Comparison of ENCODE assay signal across 24 mouse cellular contexts in the genomic region with DNA sequence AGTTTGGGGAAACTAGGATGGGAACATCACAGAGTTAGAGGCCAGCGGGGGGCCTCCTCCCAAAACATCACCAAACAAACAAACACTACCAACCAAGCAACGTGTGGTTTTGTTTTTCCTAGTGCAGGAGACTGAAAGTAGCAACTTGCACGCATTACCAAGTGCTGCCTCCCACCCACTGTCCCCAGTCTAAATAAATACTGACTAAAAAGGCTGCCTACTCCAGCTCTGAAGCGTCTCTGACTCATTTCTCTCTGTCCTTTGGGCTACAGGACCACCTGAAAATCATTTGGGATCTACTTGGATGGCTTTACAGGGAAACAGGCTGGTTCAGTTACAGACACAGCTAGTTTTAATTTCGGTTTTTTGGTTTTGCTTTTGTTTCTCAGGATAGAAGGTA. TPM values are rescaled to one million over a fixed set of nuclear protein-coding genes. Genes with fewer than 3 reads are reported as not detected.
DNase-seq lines count a peak whose midpoint lies in the region; TF ChIP-seq lines count a peak whose summit lies in the region.
"Had no signal": no experiment of that assay in that cellular context is flagged by ENCODE, and none has a peak within 500 bp of the region (broad histone marks: within the 10 kb centered on the region; RNA-seq: fewer than 3 reads in every experiment).

No protein-coding gene starts in this region.

- in situ Hi-C loops in ES-E14 (cut with MboI; ENCODE audit: low sequenced_read_pairs in 2 of 2, unreplicated experiment in 2 of 2) = no loop called here

- peak; percentile 18 for DNase-seq in right cerebral cortex, adult 18-20 months
- DNase-seq in right cerebral cortex, postnatal 14 days = no peak
- DNase-seq in ES-E14 (ENCODE audit: low read depth, low spot score) = no peak
- no peak for DNase-seq in urinary bladder, postnatal 36 days (ENCODE audit: low spot score in 2 of 2)
- DNase-seq in cerebellum, postnatal 14 days = no peak
- no peak for DNase-seq in cerebellum, adult 11 months
- DNase-seq: cerebellum, adult 9-10 months; gastrocnemius, postnatal 25 days; kidney, adult 2 months; layer of hippocampus, adult 9-11 months; right cerebral cortex, postnatal 25 days; thymus, postnatal 14 days had no signal

- no peak for TF ChIP-seq POLR2A in embryonic fibroblast, embryonic 13.5 days (IDR thresholded peaks at IDR 0.05; ENCODE audit: low read depth, low read length)

- H3K9ac ChIP-seq in ES-E14 (ENCODE audit: insufficient read depth, low read depth, low read length, poor library complexity, severe bottlenecking) = no peak overlapping the region
- H3K9ac ChIP-seq: heart, embryonic 15.5 days; intestine, embryonic 15.5 days; limb, embryonic 12.5 days; liver, embryonic 15.5 days; lung, embryonic 15.5 days; neural tube, embryonic 12.5 days; stomach, embryonic 15.5 days had no signal

- TF ChIP-seq CTCF in embryonic fibroblast, embryonic 13.5 days (IDR thresholded peaks at IDR 0.05; ENCODE audit: borderline replicate concordance, insufficient read depth, low read length) = no peak

- peaks cover 20 to 35% of the 10 kb centered on the region in 2 experiments for H3K4me1 ChIP-seq in ES-E14 (ENCODE audit: control insufficient read depth in 2 of 2, insufficient read depth in 2 of 2, low read length in 2 of 2, poor library complexity in 1 of 2)
- peaks cover 4% of the 10 kb centered on the region; the same call in 1 of the 2 replicates for H3K4me1 ChIP-seq in embryonic fibroblast, embryonic 13.5 days (ENCODE audit: control insufficient read depth, insufficient read depth, low read length)
- H3K4me1 ChIP-seq: intestine, embryonic 15.5 days; lung, embryonic 15.5 days; neural tube, embryonic 12.5 days; stomach, embryonic 15.5 days had no signal

- no peaks in the 10 kb centered on the region for H3K9me3 ChIP-seq in ES-E14 (ENCODE audit: control insufficient read depth, insufficient read depth, low read depth, low read length)
- H3K9me3 ChIP-seq: heart, embryonic 10.5 days; heart, embryonic 15.5 days; intestine, embryonic 15.5 days; limb, embryonic 12.5 days; liver, embryonic 15.5 days; lung, embryonic 15.5 days; neural tube, embryonic 12.5 days; stomach, embryonic 15.5 days had no signal

- peaks cover 7% of the 10 kb centered on the region; the same call in 1 of the 2 replicates for H3K36me3 ChIP-seq in ES-E14 (ENCODE audit: control insufficient read depth, insufficient read depth, low read length, poor library complexity, severe bottlenecking)
- H3K36me3 ChIP-seq: heart, embryonic 15.5 days; intestine, embryonic 15.5 days; lung, embryonic 15.5 days had no signal

- peak overlapping the region; percentile 63; the same call in 1 of the 2 replicates for H3K27ac ChIP-seq in ES-E14 (ENCODE audit: insufficient read depth, low read depth, low read length, poor library complexity, severe bottlenecking)
- H3K27ac ChIP-seq in embryonic fibroblast, embryonic 13.5 days (ENCODE audit: insufficient read depth, low read length) = peak overlapping the region; percentile 52
- H3K27ac ChIP-seq: heart, embryonic 10.5 days; heart, embryonic 15.5 days; hindbrain, postnatal 0 days; intestine, embryonic 15.5 days; kidney, postnatal 0 days; left cerebral cortex, adult 2 months; liver, embryonic 15.5 days; lung, embryonic 15.5 days; neural tube, embryonic 12.5 days; stomach, embryonic 15.5 days had no signal

- H3K4me3 ChIP-seq in ES-E14 (ENCODE audit: insufficient read depth in 1 of 2, low read depth in 1 of 2, low read length in 2 of 2, poor library complexity in 1 of 2, severe bottlenecking in 1 of 2) = no peak overlapping the region
- no peak overlapping the region for H3K4me3 ChIP-seq in embryonic fibroblast, embryonic 13.5 days (ENCODE audit: insufficient read depth, low read length)
- H3K4me3 ChIP-seq: heart, embryonic 10.5 days; heart, embryonic 15.5 days; intestine, embryonic 15.5 days; left cerebral cortex, adult 2 months; limb, embryonic 12.5 days; liver, embryonic 15.5 days; lung, embryonic 15.5 days; neural tube, embryonic 12.5 days; stomach, embryonic 15.5 days had no signal

TF ChIP-seq in ES-E14, 5 proteins besides CTCF, POLR2A, EP300 and RAD21:
- no peak for TF ChIP-seq MAFK (IDR thresholded peaks at IDR 0.05; ENCODE audit: insufficient read depth, low read depth, low read length)
- no peak for TF ChIP-seq CHD2 (IDR thresholded peaks at IDR 0.05; ENCODE audit: low read depth, low read length)
- TF ChIP-seq ZNF384 (IDR thresholded peaks at IDR 0.05; ENCODE audit: low read depth, low read length) = no peak
- TF ChIP-seq ZC3H11A (IDR thresholded peaks at IDR 0.05; ENCODE audit: borderline replicate concordance, low read depth, low read length) = no peak
- TF ChIP-seq HCFC1 (IDR thresholded peaks at IDR 0.05; ENCODE audit: borderline replicate concordance, insufficient read depth, low read length) = no peak

RNA-seq across cellular contexts. Expression of a gene that starts 23.8 kb away (rescaled TPM):
- total RNA-seq in ES-E14 (2012; rRNA removed) = 112 and 255 TPM in 2 replicates
- 51.0 and 61.1 TPM in 2 replicates for polyA plus RNA-seq in embryonic fibroblast, embryonic 13.5 days (2011; ENCODE audit: insufficient read length, low read depth, missing spikeins)

RNA-seq across cellular contexts. Expression of a gene that starts 27.8 kb away (rescaled TPM):
- 11.0 and 14.6 TPM in 2 replicates for total RNA-seq in ES-E14 (2012; rRNA removed)
- 3.7 and 4.2 TPM in 2 replicates for polyA plus RNA-seq in embryonic fibroblast, embryonic 13.5 days (2011; ENCODE audit: insufficient read length, low read depth, missing spikeins)

RNA-seq across cellular contexts. Expression of a gene that starts 30.7 kb away (rescaled TPM):
- total RNA-seq in ES-E14 (2012; rRNA removed) = 30.3 and 38.5 TPM in 2 replicates
- polyA plus RNA-seq in embryonic fibroblast, embryonic 13.5 days (2011; ENCODE audit: insufficient read length, low read depth, missing spikeins) = 11.4 and 12.2 TPM in 2 replicates

RNA-seq across cellular contexts. Expression of a gene that starts 46.8 kb away (rescaled TPM):
- total RNA-seq in ES-E14 (2012; rRNA removed) = 218 and 267 TPM in 2 replicates
- polyA plus RNA-seq in embryonic fibroblast, embryonic 13.5 days (2011; ENCODE audit: insufficient read length, low read depth, missing spikeins) = 141 and 154 TPM in 2 replicates

RNA-seq across cellular contexts. Expression of a gene that starts 46.8 kb away (rescaled TPM):
- 5.3 and 9.7 TPM in 2 replicates for total RNA-seq in ES-E14 (2012; rRNA removed)
- 7.5 and 8.0 TPM in 2 replicates for polyA plus RNA-seq in embryonic fibroblast, embryonic 13.5 days (2011; ENCODE audit: insufficient read length, low read depth, missing spikeins)
